Mouse (Mus musculus) retina, postnatal 7 days (tissue): ENCODE results near the gene Elovl2.
"Not testable (repeated sequence)": the region's sequence is repeated elsewhere in the genome, so short reads cannot be mapped to it uniquely, and the experiment has no call there.

Experiments used
- DNase-seq: peaks from one replicate; pipeline ENCODE4 v3.0.0-alpha.2; 2012; ENCODE audit warnings: low read depth, low spot score

Elovl2 gene

DNA sequence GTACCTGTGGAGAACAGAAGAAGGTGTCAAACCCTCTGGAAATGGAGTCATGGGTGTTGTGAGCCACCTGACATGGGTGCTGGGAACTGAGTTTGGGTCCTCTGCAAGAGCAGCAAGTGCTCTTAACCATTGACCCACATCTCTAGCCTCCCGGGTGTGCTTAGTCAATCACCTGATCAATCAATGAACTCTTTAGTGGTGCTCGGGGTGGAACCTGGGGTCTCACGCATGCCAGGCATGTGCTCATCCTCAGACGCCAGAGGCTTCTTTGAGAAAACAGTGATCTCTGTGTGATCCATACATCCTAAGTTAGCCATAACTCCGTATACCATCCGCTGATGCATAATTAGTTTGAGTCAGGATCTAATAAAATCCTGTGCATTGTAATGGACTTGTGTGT lies 15.0 kb upstream of the Elovl2 start:
- no peak for DNase-seq

DNA sequence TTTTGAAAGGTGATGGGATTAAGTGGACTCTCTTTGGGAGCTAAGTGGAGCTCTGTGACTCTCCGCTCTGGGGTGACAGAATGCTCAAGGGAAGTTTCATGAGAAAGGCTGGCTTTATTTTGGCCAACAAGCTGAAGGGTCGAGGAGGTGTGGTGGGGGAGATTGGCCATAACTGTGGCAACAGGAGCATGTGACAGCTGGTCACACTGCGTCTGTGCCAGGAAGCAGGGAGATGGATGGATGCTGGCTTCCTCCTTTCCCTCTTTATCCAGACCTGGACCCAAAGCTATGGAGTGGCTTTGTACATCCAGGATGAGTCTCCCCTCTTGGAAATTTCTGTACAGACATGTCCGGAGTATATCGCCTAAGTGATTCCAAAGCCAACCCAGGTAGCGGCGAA lies 13.0 kb upstream of the Elovl2 start:
- DNase-seq, result no peak

DNA sequence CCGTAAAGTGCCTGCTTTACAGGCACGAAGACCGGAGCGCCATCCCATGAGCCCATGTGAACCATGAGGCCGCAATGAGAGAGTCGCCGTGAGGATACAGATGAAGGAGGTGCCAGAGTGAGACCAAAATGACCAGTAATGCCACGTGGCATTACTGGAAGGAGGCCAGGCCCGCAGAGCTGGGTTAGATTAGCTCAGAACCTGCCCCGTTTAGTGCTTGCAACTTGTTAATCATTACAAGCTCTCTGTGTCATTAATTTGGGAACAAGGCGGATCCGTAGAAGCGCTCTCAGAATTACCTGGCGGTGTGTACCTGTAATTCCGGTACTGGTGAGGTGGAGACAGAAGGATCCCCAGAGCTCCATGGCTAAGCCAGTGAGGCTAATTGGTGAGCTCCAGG lies 12.0 kb upstream of the Elovl2 start:
- no peak for DNase-seq

DNA sequence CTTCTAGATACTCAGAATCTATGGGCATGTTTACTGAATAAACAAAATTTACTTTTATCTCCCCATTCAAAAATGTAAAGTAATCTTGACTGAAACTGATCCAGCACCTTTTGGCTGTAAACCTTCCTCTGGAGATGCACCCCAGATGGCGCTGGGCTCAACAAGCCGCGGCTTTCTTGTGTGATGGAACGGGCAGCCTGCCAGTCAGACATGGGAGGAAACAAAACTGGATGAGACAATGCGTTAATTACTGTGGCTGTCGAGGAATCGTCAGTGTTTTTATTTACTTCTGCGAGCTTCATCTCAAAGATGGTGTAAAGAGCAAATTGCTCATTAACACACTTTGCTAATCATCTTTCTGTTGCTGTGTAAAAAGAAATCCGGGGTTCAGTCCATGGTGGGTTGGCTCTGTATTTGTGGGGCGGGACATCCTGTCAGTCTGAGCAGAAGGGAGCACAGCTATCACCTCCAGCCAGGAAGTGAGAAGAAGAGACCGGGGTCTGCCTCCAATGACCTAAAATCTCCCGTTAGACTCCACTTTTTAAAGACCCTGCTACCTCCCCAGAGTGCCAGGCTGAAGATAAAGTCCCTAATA lies 11.3 kb upstream of the Elovl2 start:
- DNase-seq, result no peak

DNA sequence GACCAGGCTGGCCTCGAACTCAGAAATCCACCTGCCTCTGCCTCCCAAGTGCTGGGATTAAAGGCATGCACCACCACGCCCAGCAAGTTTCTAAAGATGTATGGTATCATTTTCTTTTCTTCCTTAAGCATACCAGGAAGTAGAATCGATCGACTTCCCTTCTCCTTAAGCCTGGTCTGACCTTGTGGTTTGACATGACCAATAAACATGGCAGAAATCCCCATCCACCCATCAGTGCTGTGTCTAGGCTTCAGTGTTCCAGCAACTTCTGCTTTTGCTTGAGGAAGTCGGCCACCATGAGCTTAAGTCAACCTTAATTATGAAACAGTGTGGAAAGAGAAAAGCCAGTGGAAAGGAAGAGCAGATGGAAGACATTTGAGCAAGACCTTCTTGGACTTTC lies 10.1 kb upstream of the Elovl2 start:
- DNase-seq, result no peak

DNA sequence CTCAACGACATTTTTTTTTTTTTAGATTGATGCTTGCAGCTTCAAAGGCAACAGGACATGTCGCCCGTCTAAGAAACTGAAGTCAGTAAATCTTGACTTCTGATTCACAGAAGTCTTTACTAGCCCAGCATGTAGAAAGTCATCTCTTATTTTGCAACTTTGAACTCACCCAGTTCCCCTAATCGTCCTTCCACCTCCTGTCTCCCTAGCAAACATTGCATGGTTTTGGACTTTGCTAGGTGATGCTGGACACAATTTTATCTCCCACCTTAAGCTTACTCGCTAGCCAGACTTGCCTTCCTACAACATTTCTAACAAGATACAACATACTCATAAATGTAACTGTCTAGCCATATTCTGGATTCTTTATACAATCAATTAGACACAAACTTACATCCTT lies 7.9 kb upstream of the Elovl2 start:
- no peak for DNase-seq

DNA sequence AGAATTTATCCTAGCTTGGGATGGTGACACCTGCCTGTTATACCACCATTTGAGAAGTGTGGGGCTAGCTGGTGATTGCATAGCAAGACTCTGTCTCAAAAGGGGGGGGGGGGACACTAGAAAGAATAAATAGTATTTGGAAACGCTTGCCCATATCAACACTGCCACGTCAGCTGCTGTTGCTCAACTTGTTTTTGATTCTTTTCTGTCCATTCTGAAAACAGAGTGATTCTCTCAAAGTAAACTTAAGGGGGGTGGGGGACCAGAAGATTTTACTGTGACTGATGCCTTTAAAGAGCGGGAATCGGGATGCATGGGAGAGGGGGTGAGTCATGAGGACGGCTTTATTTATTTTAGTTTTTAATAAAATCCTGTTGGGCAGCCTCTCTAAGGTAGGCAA lies 6.3 kb upstream of the Elovl2 start:
- DNase-seq, result no peak

DNA sequence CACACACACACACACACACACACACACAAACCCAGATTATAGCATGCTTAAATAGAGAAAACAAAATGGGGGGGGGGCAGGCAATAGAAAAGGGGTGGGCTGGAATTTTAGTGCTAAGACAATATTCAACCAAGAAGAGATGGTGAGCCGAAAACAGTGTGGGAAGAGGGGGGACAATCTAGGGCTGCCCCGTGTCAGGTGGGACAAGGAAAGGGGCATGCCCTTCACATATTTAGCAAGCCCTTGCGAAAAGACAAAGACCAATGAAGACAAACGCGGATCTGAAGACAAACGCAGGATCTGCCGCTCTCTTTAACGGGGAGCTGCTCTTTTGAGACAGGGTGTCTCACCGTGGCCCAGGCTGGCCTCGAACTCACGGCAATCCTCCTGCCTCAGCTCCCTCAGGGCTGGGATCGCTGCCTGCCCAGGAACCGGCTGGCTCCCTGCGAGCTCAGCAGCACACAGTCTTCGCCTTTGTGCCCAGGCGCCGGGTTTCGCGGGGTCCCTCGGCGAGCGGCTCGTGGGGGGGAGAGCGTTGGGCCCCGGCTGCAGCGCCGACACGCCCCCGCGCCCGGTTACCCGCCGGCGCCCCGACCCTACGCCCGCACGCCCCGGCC lies 410 bp downstream of the Elovl2 start:
- no peak for DNase-seq

DNA sequence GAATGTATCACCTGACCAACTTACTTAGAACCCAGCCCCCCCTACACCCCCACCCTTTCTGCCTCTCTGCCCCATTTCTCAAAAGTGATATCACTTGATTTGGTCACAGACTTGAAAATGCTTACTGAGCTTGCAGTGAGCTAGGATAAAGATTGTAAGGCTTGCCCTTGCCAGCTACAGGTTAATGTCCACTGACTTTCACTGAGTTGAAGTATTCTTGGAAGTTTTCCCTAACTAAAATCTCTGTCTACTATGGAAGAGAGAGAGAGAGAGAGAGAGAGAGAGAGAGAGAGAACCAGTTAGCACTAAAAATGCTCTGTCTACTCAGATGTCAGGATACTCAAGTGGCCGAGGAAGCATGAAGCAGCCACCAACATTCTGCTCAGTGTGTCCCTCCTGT lies 1.1 kb downstream of the Elovl2 start:
- DNase-seq, result no peak

DNA sequence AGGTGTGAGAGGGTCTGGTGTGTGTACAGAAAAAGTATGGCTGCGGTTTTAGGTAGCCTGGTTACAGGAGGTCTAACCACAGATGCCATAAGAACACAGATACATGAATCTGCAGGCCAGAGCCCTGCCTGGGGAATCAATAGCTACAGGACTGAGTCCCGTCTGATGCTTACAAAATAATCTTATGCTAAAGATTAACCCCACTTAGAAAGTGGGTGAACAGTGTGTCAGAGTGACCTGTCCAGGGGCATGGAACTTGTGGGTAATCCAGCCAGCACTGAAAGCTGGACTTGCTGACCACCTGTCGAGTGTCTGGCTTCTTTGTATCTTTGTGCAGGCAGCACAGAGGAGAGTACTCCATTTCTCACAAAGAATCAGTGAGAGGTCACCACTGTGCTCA lies 4.0 kb downstream of the Elovl2 start:
- peak; percentile 37 for DNase-seq

DNA sequence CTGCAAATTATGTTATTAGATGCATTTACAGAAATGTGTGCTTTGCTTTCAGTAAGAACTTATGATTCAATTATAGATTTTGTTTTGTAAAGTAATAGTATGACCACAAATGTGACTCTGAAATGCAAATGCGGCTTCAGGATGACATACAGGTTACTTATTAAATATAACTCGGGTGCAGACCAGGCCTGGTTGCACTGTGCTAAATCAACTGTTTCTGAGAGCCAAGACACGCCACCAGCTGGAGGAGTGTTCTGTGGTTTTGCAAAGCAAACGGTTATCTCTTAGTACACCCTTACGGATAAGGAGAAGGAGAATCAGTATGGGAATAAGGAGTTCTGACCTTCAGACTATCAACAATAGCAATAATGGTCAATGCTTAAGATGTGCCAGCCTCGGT lies 4.5 kb downstream of the Elovl2 start:
- DNase-seq, result no peak

DNA sequence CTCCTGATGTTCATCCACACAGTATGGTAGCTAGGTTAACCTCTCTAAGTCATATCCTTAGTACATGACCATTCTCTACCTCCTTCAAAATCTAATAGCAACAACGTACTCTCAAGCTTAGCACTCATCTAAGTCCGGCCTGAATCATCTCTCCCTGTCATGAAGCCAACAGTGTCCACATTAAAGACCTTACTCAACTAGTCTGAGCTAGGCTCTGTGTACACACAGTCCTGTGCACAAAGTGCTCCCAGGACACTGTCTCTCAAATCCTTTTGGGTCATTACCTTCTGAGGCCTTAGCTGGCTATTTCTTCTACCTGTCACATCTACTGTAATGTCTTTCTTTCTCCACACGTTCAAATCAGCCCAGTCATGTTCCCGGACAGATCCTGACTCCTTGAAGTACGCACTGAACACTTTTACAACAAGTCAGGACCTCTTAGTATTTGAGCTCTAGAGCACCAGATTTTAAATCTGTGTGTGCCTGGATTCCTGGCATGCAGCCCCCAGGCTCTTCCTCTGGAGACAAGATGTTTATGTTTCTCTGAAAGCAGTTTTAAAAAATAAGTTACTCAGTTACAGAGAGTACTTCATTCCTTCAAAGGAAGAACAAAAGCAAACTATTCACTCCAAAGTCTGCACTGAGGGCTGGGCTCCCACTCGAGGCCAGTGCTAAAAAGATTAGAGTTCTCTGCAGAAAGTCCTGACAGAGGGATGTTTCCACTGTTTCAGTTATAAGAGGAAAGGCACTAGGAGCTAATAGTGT lies 7.5 kb downstream of the Elovl2 start:
- DNase-seq, result no peak

DNA sequence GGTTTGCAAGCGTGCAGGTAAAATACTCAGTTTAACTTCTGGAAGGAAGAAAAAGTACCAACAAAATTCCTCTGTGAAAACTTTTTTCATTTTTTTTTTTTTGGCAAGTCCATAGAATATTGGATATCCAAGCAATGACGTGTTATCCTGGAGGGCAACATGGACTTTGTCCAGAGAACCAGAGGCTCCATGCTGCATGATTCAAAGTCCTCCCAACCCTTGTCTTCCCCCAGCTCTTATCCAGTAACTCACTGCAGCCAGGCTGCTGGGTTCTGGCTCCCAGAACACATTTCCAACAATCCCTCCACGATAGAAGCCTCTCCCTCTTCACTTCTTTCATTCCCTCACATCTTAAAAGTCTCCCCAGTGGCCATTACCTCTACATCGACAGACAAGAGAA lies 8.9 kb downstream of the Elovl2 start:
- no peak for DNase-seq

DNA sequence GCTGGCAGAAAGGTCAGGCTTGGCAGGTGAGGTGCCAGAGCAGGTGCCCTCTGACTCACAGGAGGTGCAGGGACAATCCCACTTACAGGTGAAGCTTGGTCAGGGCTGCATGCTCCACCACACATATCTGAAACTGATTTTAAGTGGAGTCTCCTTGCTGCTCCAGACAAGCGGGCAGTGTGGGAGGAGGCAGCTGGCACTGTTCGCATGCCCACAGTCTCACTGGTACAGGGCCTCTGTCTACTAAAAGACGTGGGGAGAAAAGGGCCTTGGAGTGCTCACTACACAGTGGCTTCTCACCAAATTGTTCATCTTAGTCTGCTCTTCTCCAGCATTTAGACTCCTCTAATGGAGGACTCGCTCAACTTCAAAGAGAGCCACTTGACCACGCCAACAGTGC lies 14.0 kb downstream of the Elovl2 start:
- DNase-seq, result no peak

DNA sequence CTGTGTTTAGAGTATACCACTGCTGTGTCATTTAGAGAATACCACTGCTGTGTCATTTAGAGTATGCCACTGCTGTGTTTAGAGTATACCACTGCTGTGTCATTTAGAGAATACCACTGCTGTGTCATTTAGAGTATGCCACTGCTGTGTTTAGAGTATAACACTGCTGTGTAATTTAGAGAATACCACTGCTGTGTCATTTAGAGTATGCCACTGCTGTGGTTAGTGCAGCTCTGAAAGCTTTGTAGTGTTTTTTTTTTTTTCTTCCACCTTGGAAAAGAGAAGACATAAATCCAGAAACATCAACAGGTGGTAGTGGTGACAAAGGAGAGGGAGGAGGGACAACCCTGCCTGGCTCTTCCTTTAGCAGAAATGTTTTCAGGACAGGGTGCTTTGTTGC lies 14.6 kb downstream of the Elovl2 start:
- not testable (repeated sequence) for DNase-seq

DNA sequence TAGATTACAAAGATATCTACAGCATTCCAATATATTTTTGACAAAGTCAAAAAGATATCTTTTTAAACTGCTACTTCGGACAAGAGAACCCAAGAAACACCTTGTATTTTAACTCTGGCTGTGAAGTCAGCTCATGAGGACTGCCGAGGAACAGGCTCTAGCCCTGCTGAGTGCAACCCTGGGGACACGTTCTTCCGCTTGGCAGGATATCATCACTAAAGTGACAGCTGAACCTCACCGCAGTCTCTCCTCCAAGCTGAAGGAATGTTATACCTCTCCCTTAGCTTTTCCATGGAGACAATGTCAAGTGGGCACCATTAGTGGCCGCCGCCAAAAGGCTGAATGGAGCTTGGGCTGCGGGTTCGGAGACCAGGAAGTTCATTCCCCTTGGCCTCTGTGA lies 16.5 kb downstream of the Elovl2 start:
- no peak for DNase-seq

DNA sequence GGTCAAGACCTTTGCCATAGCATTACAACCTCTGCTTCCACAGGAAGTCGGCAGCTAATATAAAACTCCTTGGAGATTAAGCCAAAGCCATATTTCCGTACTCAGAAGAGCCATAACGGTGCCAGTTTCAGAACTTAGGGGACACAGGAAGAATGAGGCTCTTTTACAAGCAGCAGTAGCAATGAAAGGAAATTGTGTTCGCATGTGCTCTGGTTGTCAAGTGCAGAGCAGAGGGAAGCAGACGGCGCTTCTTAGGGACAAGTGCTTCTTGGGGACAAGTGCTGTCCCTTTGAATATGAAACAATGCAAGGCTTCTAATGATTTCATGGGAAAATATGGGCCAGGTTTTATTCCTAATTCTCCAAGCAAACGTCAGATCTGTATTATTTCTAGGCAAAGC lies 16.9 kb downstream of the Elovl2 start:
- no peak for DNase-seq

DNA sequence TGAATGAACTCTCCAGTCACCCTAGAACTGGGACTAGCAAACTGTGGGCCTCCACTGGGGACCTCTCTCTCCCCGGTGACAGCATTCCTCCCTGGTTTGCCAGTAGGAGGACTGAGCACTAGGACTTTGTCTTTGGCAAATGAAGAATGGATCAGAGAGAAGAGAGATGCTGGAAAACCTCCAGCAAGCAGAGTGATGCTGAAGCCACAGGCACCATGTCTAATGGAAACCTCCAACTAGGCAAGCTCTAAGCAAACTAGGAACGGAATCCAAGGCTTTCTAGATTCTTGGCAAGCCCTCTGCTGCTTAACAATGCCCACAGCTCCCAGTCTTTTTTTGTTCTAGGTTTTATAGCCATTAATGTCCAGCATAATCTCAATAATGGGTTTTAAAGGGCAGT lies 19.3 kb downstream of the Elovl2 start:
- DNase-seq, result no peak

DNA sequence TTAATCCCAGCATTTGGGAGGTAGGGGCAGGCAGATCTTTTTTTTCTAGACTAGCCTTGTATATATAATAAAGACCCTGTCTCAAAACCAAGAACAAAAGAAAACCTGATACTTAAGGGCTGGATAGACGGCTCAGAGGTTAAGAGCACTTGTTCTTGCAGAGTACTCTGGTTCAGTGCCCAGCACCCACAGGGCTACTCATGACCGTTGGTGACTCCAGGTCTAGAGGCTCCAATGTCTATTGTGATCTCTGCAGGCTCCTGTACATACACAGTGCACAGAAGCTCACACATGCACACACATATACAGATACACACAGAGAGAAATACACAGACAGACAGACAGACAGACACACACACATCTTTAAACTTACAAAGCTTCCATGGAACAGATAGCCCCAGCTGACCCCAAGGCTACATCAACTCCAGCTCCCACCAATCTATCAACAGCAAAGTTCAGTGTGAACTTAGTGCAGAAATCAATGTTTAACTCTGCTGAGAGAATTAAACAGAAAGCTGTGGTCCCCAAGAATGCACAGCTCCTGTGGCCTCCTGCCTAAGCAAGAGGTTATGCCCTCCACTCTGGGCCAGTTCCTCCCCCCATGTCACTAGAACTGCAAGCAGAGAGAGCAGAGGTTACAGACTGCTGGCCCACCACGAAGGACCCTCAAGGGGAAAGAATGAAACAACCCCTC lies 24.4 kb downstream of the Elovl2 start:
- DNase-seq, result no peak

DNA sequence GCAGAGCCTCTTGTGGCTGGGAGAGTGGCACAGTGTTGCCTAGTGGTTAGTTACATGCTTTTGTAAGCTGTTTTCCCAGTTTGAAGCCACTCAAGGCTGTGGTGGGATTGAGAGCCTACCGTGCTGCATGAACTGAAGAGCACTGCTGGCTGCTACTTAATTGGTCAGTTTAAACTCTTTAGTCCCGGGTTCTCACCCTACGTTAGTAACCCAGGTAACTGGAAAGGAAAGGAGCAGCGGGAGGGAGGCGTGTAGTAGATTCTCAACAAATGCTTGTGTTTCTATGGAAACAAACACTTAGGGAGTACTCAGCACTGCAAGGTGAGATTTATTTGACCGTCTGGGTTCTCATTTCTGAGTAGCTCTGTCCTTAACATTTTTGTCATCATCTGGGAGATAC lies 32.3 kb downstream of the Elovl2 start:
- DNase-seq, result no peak

DNA sequence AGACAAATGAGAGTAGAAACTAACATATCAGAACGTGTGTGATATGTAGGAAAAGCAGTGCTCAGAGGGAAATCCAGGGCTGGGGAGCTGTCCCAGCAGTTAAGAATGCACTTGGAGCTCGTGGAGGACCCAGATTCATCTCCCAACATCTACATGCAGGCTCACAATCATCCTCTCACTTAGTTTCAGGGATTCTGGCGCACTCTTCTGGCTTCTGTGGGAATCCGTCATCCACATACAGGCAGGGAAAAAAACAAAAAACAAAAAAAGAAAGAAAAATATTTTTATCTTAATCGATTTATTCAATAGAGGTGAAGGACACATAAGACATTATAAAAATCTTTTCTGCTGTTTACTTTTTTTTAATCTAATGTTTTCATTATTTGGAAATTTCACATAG lies 61.8 kb downstream of the Elovl2 start:
- DNase-seq, result no peak

DNA sequence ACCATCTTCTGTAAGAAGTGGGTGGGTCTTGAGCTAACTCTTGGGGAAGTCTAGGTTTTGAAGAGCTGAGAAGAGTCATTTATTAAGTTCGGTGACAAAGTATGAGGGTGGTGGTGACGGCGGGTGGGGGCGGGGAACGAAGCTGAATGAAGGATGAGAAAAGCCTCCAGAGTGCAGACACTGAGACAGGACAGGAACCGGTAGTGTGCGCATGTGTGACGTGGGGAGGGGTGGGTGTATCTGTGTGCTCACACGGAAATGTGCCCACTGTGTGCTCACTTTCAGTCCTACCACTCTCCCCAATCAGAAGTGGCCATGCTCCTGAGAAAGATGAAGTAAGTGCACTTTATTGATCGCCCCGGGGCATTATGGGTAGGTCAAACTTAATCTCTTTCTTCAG lies 67.1 kb downstream of the Elovl2 start:
- DNase-seq, result no peak

DNA sequence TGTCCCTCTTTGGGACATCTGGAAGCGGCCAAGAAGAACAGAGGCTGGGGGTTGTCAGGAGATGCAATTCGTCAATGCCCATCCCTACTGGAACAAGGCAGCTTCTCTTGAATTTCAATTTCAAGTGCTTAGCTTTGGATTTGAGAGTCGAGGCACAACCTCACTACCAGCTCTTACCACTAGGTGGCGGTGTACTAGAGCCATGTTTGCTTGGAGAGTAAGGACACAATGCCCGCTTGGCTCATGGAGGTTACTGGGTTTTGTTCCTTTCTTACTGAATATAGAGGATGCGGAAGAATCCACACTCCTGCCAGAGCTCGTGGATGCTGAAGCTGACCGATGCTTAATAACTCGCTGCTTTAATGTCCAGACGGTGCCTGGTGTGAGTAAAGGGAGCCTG lies 73.9 kb downstream of the Elovl2 start:
- DNase-seq, result peak; percentile 60
